In genomic region chr15:97000319-97001251, GRCm38 (mm10) we compare ENCODE assay signal across 9 mouse cellular contexts. TPM values are rescaled to one million over a fixed set of nuclear protein-coding genes. Genes with fewer than 3 reads are reported as not detected.
DNase-seq lines count a peak whose midpoint lies in the region; ATAC-seq lines count a peak whose summit lies in the region.
"Had no signal": no experiment of that assay in that cellular context is flagged by ENCODE, and none has a peak within 500 bp of the region (broad histone marks: within the 10 kb centered on the region; RNA-seq: fewer than 3 reads in every experiment).

No protein-coding gene starts in this region.

- no peak overlapping the region for H3K4me3 ChIP-seq in hindbrain, embryonic 10.5 days
- H3K4me3 ChIP-seq in hindbrain, embryonic 16.5 days (ENCODE audit: low read length) = no peak overlapping the region
- H3K4me3 ChIP-seq in heart, embryonic 10.5 days = peak overlapping the region; percentile 7; the same call in 1 of the 2 replicates
- H3K4me3 ChIP-seq in neural tube, embryonic 11.5 days (ENCODE audit: low read depth, low read length) = no peak overlapping the region

- no peak overlapping the region for H3K4me2 ChIP-seq in hindbrain, embryonic 16.5 days (ENCODE audit: low read length)
- no peak overlapping the region for H3K4me2 ChIP-seq in neural tube, embryonic 11.5 days (ENCODE audit: low read depth)

- H3K27ac ChIP-seq in hindbrain, embryonic 10.5 days = peak overlapping the region; percentile 78
- no peak overlapping the region for H3K27ac ChIP-seq in hindbrain, embryonic 16.5 days (ENCODE audit: low read depth, low read length)
- H3K27ac ChIP-seq in heart, embryonic 10.5 days = peak overlapping the region; percentile 85
- H3K27ac ChIP-seq in neural tube, embryonic 11.5 days (ENCODE audit: low read depth, low read length) = peak overlapping the region; percentile 72

- H3K36me3 ChIP-seq in hindbrain, embryonic 10.5 days = peaks cover 3% of the 10 kb centered on the region; the same call in 1 of the 2 replicates
- no peaks in the 10 kb centered on the region for H3K36me3 ChIP-seq in hindbrain, embryonic 16.5 days (ENCODE audit: control insufficient read depth, insufficient read depth, low read length)
- peaks cover 41% of the 10 kb centered on the region for H3K36me3 ChIP-seq in heart, embryonic 10.5 days
- H3K36me3 ChIP-seq in neural tube, embryonic 11.5 days (ENCODE audit: control insufficient read depth, insufficient read depth, low read length) = no peaks in the 10 kb centered on the region

- H3K27me3 ChIP-seq in hindbrain, embryonic 10.5 days (ENCODE audit: insufficient read depth, poor library complexity, severe bottlenecking) = no peaks in the 10 kb centered on the region
- no peaks in the 10 kb centered on the region for H3K27me3 ChIP-seq in hindbrain, embryonic 16.5 days (replicated peaks; ENCODE audit: control insufficient read depth, insufficient read depth, low read length)
- no peaks in the 10 kb centered on the region for H3K27me3 ChIP-seq in heart, embryonic 10.5 days (ENCODE audit: insufficient read depth, poor library complexity, severe bottlenecking)
- no peaks in the 10 kb centered on the region for H3K27me3 ChIP-seq in neural tube, embryonic 11.5 days (ENCODE audit: control insufficient read depth, insufficient read depth, low read length)
- H3K27me3 ChIP-seq: CH12.LX had no signal

- peak; percentile 26 for DNase-seq in hindbrain, embryonic 10.5 days (ENCODE audit: low spot score)
- no peak for DNase-seq in heart, embryonic 10.5 days (ENCODE audit: low spot score)
- peak; percentile 38 for DNase-seq in kidney, postnatal 14 days
- DNase-seq in neural tube, embryonic 11.5 days (ENCODE audit: low spot score) = peak; percentile 24
- DNase-seq in frontal cortex, postnatal 25 days (ENCODE audit: low spot score in 2 of 2) = no peak
- no peak for DNase-seq in adrenal gland, adult 2 months
- no peak for DNase-seq in B cell, adult 2 months

- H3K9ac ChIP-seq in hindbrain, embryonic 16.5 days (ENCODE audit: low read depth, low read length) = no peak overlapping the region
- no peak overlapping the region for H3K9ac ChIP-seq in neural tube, embryonic 11.5 days (ENCODE audit: low read length)

- H3K9me3 ChIP-seq in hindbrain, embryonic 10.5 days = no peaks in the 10 kb centered on the region
- H3K9me3 ChIP-seq in hindbrain, embryonic 16.5 days (ENCODE audit: control insufficient read depth, low read length) = no peaks in the 10 kb centered on the region
- H3K9me3 ChIP-seq in heart, embryonic 10.5 days = no peaks in the 10 kb centered on the region
- no peaks in the 10 kb centered on the region for H3K9me3 ChIP-seq in neural tube, embryonic 11.5 days (ENCODE audit: control insufficient read depth, low read length)

- WGBS in hindbrain, embryonic 10.5 days = 53% methylated on average over 17 of the region's 17 CpGs
- WGBS in hindbrain, embryonic 16.5 days = 61% methylated on average over 17 of the region's 17 CpGs
- WGBS in heart, embryonic 10.5 days = 20% methylated on average over 17 of the region's 17 CpGs
- 50% methylated on average over 17 of the region's 17 CpGs for WGBS in neural tube, embryonic 11.5 days

- peaks cover 24% of the 10 kb centered on the region for H3K4me1 ChIP-seq in hindbrain, embryonic 10.5 days (replicated peaks)
- no peaks in the 10 kb centered on the region for H3K4me1 ChIP-seq in hindbrain, embryonic 16.5 days (ENCODE audit: control insufficient read depth, insufficient read depth, low read depth, low read length)
- peaks cover 51% of the 10 kb centered on the region for H3K4me1 ChIP-seq in heart, embryonic 10.5 days
- H3K4me1 ChIP-seq in neural tube, embryonic 11.5 days (ENCODE audit: control insufficient read depth, insufficient read depth, low read length) = no peaks in the 10 kb centered on the region

- no peak for ATAC-seq in hindbrain, embryonic 16.5 days
- ATAC-seq in neural tube, embryonic 11.5 days (ENCODE audit: insufficient read depth, low FRiP score, low TSS enrichment) = no peak

RNA-seq across cellular contexts. Expression of gene Slc38a4, which starts 55.2 kb away (rescaled TPM):
- polyA plus RNA-seq in hindbrain, embryonic 10.5 days (2016; fragmentation: Nextera tagmentation; extraction: Ambion mirVana) = 28.6 and 37.9 TPM in 2 replicates
- 2.8 and 5.3 TPM in 2 replicates for polyA plus RNA-seq in hindbrain, embryonic 16.5 days (2015; fragmentation: Nextera tagmentation; extraction: Ambion mirVana)
- 148 and 160 TPM in 2 replicates for polyA plus RNA-seq in heart, embryonic 10.5 days (2016; fragmentation: Nextera tagmentation; extraction: Ambion mirVana)
- 53.5 and 53.9 TPM in 2 replicates for polyA plus RNA-seq in neural tube, embryonic 11.5 days (2014; fragmentation: Nextera tagmentation; extraction: Ambion mirVana)
- total RNA-seq in adrenal gland, adult 2 months (2021) = 1 to 10 TPM; 4.3 to 7.2 TPM
- 0.90 and 1.8 TPM in 2 replicates for polyA plus RNA-seq in adrenal gland, adult 2 months (2012; rRNA removed)

Comparison
In these comparisons a context has a peak if more than half of its experiments do, and no peak if none do; other contexts are left out.
1. DNase-seq: peak in hindbrain, embryonic 10.5 days (single experiment), kidney, postnatal 14 days (single experiment) and neural tube, embryonic 11.5 days (single experiment); none in heart, embryonic 10.5 days (single experiment), frontal cortex, postnatal 25 days (0 of 2), adrenal gland, adult 2 months (single experiment) and B cell, adult 2 months (0 of 2).